Mouse (Mus musculus) thymus, adult 2 months (tissue): Measurements from ENCODE around the gene Olfr522. TPM values are rescaled to one million over a fixed set of nuclear protein-coding genes. Genes with fewer than 3 reads are reported as not detected.

ENCODE experiments used
- DNase-seq: peaks from one replicate; pipeline ENCODE4 v3.0.0; 2021
- H3K27ac ChIP-seq: fragments of 200-500 bp; 2 replicates; pipeline ENCODE4 v1.5.1; 2012; ENCODE audit warnings: low read length, control low read depth; ENCODE audit not compliant: control insufficient read depth, insufficient read depth
- H3K27me3 ChIP-seq: fragments of 200-500 bp; 2 replicates; pipeline ENCODE4 v1.6.1; 2012; ENCODE audit warnings: mild to moderate bottlenecking, low read length, moderate library complexity, mixed read lengths; ENCODE audit not compliant: control insufficient read depth, insufficient read depth
- H3K36me3 ChIP-seq: fragments of 200-500 bp; 2 replicates; pipeline ENCODE4 v1.6.1; 2012; ENCODE audit warnings: mild to moderate bottlenecking, low read length, moderate library complexity; ENCODE audit not compliant: control insufficient read depth, insufficient read depth
- H3K4me1 ChIP-seq: fragments of 200-500 bp; replicated peaks from 2 replicates; pipeline ENCODE4 v1.6.1; 2012; ENCODE audit warnings: low read length; ENCODE audit not compliant: control insufficient read depth, insufficient read depth
- H3K4me3 ChIP-seq: fragments of 200-500 bp; 2 replicates; pipeline ENCODE4 v1.5.1; 2012; ENCODE audit warnings: mild to moderate bottlenecking, low read length, control low read depth, moderate library complexity; ENCODE audit not compliant: control insufficient read depth, insufficient read depth
- CTCF ChIP-seq: fragments of 200-500 bp; IDR thresholded peaks from 2 replicates; pipeline ENCODE4 v1.5.1; 2012; ENCODE audit warnings: mild to moderate bottlenecking, control low read depth, low read length, moderate library complexity, borderline replicate concordance; ENCODE audit not compliant: control insufficient read depth, poor library complexity, insufficient read depth; ENCODE audit errors: extremely low read depth
- POLR2A ChIP-seq: fragments of 200-500 bp; IDR thresholded peaks from 2 replicates; pipeline ENCODE4 v1.6.1; 2012; ENCODE audit warnings: mild to moderate bottlenecking, low read length, control low read depth, moderate library complexity; ENCODE audit not compliant: control insufficient read depth, poor library complexity, insufficient read depth; ENCODE audit errors: extremely low read depth
- WGBS: fragments of 180-500 bp; shearing (Covaris S2); methylation state at CpG from one replicate; pipeline ENCODE4 v1.1.7; 2018; 5-methylcytosine and 5-hydroxymethylcytosine counted together
- polyA plus RNA-seq: library from polyadenylated mRNA; depleted of rRNA; stranded (reverse); fragments of >200 nt; gene quantifications from 2 replicates; pipeline ENCODE4 v1.2.3, GENCODE M21; 2012

Olfr522 gene
- polyA plus RNA-seq, 1 experiment, result not detected

GRCm38 (mm10) chr7:140167950-140168349 lies 3.4 kb upstream of the Olfr522 start:
- no peaks in the 10 kb centered on the region for H3K4me1 ChIP-seq
- TF ChIP-seq POLR2A (no peak), CTCF (no peak)
- H3K4me3 ChIP-seq, result no peak overlapping the region
- WGBS, result 85% methylated on average over 1 of the region's 1 CpGs
- no peak overlapping the region for H3K27ac ChIP-seq
- H3K36me3 ChIP-seq, result no peaks in the 10 kb centered on the region
- DNase-seq, result no peak
- no peaks in the 10 kb centered on the region for H3K27me3 ChIP-seq

DNA sequence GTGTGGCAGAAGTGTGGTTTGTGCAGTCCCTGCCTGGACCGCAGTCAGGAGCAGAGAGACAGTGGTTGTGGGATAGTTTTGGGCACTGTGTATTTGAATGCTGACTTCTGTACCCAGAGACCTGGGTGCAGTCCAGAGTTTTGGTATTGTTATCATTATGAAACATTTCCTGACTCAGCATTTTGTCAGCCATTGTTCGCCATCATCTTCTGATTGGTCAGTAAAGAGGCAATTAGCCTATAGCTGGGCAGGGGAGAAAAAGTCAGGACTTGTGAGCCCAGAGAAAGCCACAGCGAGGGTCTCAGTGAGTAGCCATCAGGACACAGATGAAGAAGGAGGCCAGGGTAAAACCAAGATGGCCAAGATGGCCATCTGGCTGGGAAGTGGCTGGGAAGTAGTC lies 4.2 kb downstream of the Olfr522 start:
- H3K36me3 ChIP-seq, result no peaks in the 10 kb centered on the region
- H3K27ac ChIP-seq, result no peak overlapping the region
- WGBS, result 74% methylated on average over 3 of the region's 3 CpGs
- no peak for TF ChIP-seq POLR2A
- TF ChIP-seq CTCF, result no peak
- H3K4me3 ChIP-seq, result no peak overlapping the region
- no peaks in the 10 kb centered on the region for H3K27me3 ChIP-seq
- no peaks in the 10 kb centered on the region for H3K4me1 ChIP-seq
- no peak for DNase-seq

DNA sequence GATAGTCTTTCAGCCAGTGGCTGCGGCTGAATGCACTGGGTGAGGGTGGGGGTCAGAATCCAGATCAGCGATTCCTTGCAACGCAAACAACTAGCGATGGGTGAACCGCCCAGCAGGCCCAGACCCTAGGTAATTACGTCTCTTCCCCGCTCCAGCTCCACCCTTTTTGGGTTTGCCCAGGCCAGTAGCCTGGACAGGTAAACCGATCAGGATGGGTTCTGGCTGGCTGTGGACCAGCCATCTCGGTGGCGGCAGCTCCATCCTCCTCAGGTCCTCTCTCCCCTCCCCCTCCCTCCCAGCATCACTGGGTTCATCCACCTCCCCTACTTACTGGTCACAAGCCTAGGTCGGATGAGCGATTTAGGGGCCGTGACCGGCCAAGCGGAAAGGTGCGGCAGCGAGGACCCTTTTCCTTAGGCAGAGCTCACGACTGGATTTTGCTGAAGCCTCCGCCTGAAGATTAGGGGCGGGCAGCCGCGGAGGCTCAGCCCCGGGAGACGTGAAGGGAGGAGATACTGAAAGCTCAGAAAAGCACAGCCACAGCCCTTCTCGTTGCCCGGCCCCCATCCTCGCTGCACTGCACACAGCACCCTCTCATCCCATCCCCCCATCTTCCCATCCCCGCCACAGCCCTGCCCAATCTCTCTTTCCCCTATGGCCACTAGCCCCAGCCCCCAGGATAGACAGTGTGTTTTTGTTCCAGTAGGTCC lies 10.2 kb downstream of the Olfr522 start, which contains the start of gene Sprn:
Gene Sprn, minus strand, starts transcription at position 660 of the 710 bp plus-strand sequence.
- no peak within 1 kb of the TSS for H3K4me3 ChIP-seq
- TF ChIP-seq POLR2A (no peak), CTCF (no peak)
- H3K27me3 ChIP-seq, result no peaks in the 10 kb centered on the region; the same call in 1 of the 2 replicates
- WGBS, result 20% methylated on average over 28 of the region's 28 CpGs
- H3K36me3 ChIP-seq, result no peaks in the 10 kb centered on the region
- no peaks in the 10 kb centered on the region for H3K4me1 ChIP-seq
- DNase-seq, result no peak
- no peak within 1 kb of the TSS for H3K27ac ChIP-seq

- 43% methylated on average over 4 of the region's 4 CpGs for WGBS
- TF ChIP-seq POLR2A (no peak), CTCF (no peak)
- H3K4me3 ChIP-seq, result no peak overlapping the region
- no peaks in the 10 kb centered on the region; the same call in 1 of the 2 replicates for H3K27me3 ChIP-seq
- no peak overlapping the region for H3K27ac ChIP-seq
- no peaks in the 10 kb centered on the region for H3K36me3 ChIP-seq
- no peaks in the 10 kb centered on the region for H3K4me1 ChIP-seq
- DNase-seq, result no peak
These were observed 10.7 kb downstream of the Olfr522 start for GRCm38 (mm10) chr7:140153829-140154217.

DNA sequence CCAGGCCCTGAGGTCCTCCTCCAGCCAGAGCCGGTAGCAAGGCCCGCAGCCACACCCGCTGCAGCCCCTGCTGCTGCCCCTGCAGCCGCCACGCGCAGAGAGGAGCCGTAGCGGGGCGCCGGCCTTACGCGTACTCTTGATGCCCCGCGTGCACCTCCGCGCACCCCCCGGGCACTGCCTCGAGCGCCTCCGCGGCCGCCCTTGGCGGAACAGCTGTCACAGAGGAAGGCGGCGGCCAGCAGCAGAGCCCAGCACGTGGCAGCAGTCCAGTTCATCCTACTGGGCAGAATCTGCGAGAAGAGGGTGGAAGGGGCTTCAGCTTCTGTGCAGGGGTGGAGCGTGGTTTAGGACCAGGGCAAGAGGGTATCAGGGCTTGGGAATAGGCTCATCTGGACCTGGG lies 11.2 kb downstream of the Olfr522 start:
- H3K27ac ChIP-seq, result no peak overlapping the region
- 11% methylated on average over 28 of the region's 28 CpGs for WGBS
- H3K4me3 ChIP-seq, result no peak overlapping the region
- no peaks in the 10 kb centered on the region for H3K4me1 ChIP-seq
- no peaks in the 10 kb centered on the region; the same call in 1 of the 2 replicates for H3K27me3 ChIP-seq
- no peaks in the 10 kb centered on the region for H3K36me3 ChIP-seq
- no peak for TF ChIP-seq POLR2A
- no peak for TF ChIP-seq CTCF
- no peak for DNase-seq

GRCm38 (mm10) chr7:140144550-140144949 lies 20.0 kb downstream of the Olfr522 start:
- H3K27me3 ChIP-seq, result no peaks in the 10 kb centered on the region
- H3K27ac ChIP-seq, result no peak overlapping the region
- no peak overlapping the region for H3K4me3 ChIP-seq
- 97% methylated on average over 4 of the region's 4 CpGs for WGBS
- H3K4me1 ChIP-seq, result no peaks in the 10 kb centered on the region
- TF ChIP-seq CTCF (no peak), POLR2A (no peak)
- no peaks in the 10 kb centered on the region for H3K36me3 ChIP-seq
- DNase-seq, result no peak
